Mouse (Mus musculus) lung, postnatal 25 days (tissue): ENCODE measurements around the gene H1f0.

Experiments
- DNase-seq: peaks from one replicate; pipeline ENCODE4 v3.0.0; 2022; ENCODE audit warnings: low spot score

Gene H1f0

DNA sequence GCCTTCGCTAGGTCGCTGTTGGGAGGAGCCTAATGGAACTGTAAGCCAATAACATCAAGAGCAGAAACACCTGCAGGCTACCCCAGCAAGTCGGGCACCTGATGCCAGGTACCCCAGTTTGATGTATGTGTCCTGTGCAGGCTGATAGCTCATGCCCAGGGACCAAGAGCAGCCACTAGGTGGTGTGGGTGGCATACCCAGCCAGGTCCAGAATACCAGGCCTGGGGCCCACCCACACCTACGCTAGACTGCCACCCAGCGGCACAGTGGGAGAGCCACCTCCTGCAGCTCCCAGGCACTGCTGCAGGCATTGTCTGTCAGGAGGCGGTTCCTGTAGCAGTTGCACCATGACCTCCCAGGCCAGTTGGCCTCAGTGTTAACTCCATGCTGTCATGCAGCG, 10.6 kb downstream of the H1f0 start:
- peak; percentile 91 for DNase-seq

DNA sequence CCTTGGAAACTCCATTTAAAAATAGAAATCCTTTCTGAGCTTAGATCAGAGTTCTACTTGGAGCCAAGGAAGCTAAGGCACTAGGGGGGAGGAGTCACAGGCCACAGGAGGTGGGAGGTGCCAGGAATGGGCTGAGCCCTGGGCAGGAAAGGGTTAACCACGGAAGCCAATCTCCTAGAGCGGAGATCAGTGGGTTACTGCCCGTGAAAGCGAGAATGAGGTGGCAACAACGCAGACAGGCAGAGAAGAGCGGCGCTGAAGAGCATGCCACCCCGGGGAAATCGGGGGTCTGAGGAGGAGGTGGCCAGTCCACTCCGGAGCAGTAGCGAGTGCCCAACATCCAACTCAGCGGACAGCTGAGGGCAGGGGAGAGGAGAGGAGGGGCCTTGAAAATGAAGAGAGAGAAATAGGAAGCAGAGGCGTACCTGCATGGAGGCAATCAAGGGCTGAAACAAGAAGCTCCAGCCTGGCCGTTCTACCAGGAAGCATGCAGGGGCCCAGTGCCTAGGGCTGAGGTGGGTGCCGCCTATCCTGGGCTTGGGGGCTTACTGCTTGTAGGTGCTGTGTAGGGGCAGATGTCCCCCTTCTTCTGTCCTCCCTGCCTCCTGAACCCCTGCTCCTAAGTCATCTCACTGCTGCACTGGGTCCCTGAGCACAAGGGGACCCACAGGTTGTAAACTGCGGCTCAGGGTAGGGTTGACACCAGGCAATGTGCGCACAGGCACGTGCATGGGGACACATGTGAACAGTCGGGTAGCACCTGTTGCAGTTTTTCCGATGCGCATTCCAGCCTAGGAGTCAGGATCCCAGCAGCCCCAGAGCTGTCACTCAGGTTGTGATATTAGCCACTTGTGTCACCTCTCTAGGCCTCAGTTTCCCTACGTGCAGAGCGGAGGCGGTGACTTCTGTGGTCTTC, 12.5 kb downstream of the H1f0 start:
- DNase-seq: no peak

DNA sequence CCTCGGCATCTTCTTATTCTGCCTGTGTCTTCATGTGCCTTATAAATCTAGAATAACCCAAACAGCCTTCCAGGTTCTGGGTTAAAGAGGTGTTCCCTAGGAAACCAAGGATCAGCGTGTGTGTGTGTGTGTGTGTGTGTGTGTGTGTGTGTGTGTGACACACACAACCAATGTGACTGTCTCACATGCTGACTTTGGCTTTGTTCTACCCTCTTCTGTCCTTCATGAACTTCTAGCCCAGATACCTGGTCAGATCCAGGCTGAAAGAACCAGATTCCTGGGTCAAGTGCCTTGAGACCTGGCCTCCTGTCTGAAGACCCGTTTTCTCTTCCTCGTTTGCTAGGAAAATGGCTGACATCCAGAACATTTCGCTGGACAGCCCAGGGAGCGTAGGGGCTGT, 13.3 kb downstream of the H1f0 start, which contains the start of gene Galr3:
Galr3 (plus strand) TSS at position 301 of the 400 bp plus-strand sequence.
- DNase-seq: no peak

DNA sequence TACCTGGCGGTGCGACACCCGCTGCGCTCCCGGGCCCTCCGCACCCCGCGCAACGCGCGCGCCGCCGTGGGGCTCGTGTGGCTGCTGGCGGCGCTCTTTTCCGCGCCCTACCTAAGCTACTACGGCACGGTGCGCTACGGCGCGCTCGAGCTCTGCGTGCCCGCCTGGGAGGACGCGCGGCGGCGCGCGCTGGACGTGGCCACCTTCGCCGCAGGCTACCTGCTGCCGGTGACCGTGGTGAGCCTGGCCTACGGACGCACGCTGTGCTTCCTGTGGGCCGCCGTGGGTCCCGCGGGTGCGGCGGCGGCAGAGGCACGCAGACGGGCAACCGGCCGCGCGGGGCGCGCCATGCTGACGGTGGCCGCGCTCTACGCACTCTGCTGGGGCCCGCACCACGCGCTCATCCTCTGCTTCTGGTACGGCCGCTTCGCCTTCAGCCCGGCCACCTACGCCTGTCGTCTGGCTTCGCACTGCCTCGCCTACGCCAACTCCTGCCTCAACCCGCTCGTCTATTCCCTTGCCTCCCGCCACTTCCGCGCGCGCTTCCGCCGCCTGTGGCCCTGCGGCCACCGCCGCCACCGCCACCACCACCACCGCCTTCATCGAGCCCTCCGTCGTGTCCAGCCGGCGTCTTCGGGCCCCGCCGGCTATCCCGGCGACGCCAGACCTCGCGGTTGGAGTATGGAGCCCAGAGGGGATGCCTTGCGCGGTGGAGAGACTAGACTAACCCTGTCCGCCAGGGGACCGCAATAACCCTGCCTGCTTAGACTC, 14.7 kb downstream of the H1f0 start:
- no peak for DNase-seq

DNA sequence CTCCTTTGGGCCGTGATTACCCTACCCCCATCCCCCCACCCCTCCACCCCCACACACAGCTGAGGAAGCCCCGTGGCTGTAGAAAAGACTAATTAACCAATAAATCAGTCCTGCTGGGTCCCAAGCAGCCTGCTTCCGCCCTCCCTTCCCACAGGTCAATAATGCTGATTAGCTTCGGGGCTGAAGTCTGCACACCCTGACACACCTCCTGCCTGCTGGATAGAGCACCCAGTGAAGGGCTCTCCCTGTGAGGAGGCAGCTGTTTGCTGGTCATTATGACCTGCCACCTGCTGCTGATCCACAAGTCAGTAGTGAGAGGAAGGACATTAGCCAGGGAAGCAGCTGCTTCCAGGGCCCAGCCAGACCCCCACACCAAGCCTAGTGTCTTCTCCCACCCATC, 16.6 kb downstream of the H1f0 start:
- DNase-seq: no peak

DNA sequence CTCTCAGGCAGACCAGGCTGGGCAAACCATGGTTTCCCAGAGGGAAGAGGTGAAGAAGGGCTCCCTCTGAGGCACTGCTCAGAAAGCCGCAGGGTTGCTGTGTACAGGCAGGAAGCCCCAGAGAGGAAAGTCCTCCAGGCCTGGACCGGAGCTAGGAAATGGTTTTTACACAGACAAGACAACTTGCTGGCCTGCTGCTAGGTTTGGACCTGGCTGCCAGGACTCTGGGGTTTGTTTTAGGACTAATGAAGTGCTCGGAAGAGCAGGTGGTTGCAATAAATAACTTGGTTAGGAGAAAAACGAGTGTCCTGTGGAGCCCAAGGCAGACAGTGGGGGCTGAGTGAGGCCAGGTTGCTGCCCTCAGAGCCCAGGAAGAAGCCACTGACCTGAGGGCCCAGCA, 19.9 kb downstream of the H1f0 start:
- DNase-seq: no peak

DNA sequence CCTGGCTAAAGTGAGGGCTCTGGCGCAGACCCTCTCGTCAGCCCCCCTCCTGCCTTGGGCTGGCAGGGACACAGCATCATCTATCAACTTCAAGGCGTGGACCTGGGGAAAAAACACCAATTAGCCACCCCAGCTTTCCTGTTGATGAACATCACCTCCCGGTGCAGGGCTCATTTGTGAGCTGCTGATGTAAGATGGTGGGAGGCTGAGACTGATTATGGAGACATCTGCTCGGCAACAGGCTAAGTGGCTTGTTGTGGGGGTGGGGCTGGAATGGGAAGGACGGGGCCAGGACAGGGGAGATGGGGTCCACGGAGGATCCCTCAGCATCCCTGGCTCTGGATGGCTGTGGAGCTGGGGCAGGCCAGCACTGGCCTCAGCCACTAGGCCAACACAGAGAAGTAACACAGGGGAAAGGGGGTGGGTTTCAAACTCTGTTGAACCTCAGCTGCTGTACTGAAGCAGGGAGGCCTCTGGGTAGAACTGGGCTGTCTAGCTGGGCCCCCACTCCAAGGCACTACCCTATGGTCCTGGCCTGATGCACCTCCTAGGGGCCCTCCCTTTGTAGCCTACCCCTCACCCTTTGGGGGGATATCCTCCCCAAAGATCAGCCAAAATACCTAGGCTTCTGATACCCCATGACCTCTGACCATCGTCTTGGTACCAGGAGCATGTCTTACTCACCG, 22.1 kb downstream of the H1f0 start:
- no peak for DNase-seq

DNA sequence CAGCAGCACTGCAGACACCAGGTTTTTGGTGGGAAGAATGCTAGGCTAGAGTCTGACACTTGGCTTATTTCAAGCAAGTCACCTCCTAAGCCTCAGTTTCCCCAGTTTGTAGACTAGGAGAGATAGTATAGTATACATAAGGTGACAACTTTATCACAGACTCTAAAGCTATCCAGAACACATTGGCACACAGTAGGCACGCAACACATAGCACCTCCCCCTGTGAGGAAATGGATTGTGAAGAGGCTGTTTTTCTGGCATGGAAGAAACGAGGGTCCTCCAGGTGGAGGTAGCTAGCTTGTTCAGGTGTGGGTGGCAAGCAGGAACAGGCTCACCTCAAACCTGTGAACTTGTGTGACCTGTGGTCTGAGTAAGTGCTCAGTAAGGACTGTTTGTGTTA, 22.7 kb downstream of the H1f0 start:
- no peak for DNase-seq

DNA sequence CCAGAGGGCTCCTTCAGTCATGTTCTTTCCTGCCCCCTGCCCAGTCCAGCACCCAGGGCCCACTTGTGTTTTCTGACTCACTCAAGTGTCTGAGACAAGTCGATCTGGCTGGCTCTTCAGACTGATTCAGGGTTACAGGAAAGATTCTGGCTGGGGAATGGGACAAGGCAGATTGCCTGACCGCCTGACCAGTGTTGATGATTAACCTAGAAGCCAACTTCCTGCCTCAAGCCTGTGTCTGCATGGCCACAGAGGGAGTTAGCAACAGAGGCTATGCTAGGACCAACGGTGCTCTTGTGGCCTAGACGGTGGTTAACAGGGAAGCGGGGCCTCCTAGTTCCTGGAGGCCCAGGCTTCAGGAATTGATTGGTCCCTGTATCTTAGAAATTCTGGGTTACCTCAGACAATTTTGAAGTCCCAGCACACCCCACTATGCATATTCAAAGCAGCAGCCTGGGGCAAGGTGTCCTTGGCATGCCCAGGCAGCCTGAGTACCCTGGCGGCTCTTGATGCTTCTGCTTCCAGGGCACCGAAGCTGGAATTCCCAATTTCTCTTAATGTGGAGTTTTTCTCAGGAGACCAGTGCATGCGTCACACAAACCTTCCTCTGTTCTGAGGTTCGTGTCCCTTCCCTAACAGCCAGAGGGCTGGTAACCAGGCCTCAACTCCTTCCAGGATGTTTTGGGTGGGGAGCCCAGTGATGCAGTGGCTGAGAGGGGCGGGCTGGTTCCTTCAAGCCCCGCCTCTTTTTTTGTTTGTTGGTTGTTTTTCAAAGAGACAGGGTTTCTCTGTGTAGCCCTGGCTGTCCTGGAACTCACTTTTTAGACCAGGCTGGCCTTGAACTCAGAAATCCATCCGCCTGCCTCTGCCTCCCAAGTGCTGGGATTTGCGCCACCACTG, 23.5 kb downstream of the H1f0 start:
- peak; percentile 55 for DNase-seq

DNA sequence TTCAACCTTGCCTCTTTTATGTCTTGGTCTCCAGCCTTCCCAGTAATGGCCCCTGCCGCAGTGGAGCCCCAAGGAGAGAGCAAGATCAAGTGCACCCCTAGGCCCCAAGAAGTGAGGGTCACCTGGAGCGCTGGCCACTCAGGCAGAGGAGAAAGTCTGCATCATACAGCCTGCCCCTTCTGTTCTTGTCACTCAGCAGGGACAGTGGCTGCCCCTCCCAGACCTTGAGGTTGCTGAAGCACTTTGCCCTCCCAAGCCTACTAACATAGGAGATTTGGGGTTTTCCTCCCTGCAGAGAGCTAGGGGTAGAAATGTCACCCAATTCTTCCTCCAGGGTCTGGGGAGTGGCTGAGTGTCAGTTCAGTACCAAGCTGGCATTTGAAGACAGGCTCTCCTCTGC, 24.1 kb downstream of the H1f0 start:
- no peak for DNase-seq

DNA sequence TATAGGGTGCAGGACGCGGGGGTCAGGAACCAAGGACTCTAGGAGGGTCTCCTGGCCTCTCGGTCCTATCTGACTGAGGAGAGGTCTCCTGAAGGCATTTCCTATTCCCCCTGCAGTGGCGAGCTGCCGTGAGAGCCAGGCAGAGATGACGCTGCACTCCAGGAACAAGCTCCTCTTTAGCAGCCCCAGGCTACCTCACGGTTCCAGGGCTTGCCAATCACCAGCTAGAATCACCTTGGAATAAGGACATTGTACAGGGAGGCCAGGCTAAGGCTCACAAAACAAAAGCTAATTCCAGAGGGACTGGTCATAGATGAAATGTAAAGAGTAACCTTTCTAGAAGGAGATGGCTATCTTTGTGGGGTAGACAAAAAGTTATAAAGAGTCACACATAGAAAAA, 28.4 kb downstream of the H1f0 start:
- DNase-seq: no peak

DNA sequence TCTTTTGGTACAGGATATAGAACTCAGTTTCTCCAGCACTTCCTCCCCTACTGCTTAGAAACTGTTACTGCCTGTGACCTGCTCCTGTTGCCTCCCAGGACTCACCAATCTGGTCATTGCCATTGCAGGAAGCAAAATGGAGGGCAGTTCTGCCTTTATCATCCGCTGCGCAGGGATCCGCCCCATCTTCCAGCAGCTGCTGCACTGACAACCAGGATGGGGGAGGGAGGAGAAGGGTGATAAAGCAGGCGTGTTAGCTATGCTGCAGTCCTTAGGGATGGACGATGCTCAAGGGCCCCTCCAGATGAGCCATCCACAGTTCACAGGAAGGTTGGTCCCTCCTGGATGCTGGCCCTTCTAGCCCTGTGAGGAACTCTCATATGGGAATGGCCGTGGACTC, 29.6 kb downstream of the H1f0 start:
- DNase-seq: no peak

DNA sequence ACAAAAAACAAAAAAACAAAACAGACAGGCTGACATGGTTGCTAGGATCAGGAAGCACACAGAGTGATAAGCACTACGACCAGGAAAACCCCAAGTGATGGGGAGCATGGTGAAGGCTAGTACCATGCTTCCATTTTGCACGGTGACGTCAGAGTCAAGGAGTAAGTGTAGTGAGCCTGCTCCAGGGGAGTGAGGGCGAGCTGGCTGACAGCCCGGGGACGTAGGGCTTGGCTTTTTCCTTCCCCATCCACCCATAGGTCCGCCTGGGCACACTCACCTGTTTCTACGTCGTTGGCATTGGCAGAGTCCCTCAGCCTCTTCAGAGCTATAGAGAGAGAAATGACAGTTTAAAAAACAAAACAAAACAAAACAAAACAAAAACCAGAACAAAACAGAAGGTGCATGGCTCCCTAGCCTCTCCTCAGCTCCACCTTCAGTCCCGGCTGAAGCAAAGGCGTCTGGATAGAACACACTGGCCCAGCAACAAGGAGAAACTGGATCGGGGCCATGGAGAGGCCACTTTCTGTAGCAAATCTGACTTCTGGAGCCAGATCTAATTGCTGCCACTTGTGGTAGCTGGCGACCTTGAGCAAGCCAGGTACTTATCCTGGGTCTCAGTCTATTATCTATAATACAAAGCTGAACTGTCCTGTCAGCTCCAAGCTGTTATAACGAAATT, 32.8 kb downstream of the H1f0 start:
- peak; percentile 24 for DNase-seq

DNA sequence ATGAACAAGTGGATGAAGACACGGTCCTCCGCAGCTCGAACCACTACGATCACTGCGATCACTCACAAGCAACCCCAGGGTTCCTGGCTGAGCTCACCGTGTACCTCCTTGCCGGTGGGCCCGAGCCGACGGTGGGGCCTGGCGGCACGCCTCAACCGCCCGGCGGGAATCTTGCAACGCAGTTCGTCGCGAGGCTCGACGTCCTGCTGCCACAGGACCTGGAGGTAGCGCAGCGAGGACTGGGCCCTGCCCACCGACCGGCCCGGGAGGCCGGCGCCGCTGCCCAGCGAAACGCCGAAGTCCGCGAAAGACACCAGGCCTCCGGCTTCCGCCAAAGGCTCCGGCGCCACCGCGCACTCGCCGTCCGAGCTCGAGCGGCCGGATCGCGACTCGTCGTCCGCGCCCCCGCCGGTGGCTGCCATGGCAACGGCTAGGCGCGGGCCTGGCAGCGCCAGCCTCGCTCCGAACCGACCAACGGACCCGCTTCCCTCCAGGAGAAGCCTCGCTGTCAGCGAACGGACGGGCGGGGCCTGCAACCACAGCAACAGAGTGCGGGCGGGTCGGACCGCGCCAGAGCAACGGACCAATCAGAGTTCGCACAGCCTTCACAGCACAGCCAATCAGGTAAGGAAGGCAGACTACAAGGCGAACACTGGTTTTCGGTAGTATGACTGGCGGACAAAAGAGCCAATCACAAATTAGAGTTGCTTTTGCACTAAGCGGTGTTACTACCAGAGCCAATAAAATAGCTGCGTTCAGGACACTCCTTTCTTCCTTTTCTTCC, 34.3 kb downstream of the H1f0 start, which contains the start of gene Ankrd54:
Ankrd54 (minus strand) TSS at position 518 of the 784 bp plus-strand sequence.
- peak; percentile 100 for DNase-seq

DNA sequence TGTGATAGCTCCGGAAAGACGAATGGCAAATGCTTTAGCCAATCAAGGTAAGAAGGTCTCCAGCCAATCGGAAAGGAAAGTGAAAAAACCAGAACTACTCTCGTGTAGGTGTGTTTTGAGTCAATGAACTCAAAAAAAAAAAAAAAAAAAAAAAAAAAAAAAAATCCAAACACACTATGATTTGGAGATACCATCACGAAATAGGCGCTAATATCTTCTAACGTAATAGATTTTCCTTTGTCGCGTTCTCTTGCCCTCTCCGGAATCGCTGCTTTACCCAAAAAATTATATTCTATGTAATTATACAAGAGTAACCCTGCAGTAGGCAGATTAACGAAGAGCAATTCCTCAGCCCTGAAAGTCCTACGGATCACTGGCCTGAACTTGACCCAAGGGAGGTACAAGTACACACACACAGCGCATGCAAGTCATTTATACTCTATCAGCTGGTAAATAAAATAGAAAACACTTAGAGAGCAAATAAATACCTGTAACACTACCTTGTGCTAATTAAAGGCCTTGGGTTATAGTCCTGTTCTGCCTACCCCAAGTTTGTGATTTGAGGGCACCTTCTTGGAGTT, 35.0 kb downstream of the H1f0 start:
- no peak for DNase-seq

DNA sequence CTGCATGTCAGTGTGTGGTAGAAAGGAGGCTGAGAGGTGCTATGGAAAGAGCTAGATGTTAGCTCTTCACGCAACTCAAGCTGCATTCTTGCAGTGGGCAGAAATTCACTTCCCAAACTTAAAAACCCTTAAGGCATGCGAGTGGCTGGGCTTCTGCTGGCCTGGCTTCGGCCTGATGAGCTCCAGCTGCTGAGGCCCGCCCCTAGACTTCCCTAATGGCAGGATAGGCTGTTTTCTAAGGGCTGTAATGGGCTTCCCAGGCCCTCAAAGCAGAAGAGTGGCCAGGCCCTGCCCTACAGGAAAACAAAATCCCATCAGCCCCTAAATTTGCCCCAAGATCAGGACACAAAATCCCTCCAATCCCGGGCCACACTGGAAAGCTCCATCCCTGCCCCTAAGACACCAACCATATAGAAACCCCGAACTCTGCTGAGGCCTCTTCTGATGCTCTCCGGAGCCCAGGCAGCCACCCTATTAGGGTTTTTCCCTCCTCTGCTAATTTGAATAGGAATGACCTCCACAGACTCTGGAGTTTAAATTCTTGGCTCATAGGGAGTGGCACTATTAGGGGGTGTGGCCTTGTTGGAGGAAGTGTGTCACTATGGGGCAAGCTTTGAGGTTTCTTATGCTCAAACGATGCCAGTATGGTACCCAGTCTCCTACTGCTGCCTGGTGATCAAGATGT, 37.0 kb downstream of the H1f0 start:
- no peak for DNase-seq

DNA sequence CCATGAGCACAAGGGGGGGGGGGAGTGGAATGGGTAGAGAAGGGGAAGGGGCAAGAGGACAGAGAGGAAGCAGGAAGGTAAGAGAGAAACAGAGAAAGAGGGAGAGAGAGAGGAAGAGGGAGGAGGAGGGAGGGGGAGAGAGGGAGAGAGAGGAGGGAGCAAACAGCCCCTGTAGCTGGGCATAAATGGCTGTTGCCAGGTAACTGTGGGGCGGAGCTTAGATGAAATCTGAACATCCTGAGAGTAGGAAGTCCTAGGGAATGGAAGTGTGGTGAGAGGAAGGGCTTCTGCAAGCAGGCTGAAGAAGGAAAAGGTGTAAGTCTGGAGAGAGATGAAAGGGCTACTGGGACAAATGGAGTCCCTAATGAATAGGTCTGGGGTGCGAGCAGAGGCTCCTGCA, 38.0 kb downstream of the H1f0 start:
- DNase-seq: no peak

DNA sequence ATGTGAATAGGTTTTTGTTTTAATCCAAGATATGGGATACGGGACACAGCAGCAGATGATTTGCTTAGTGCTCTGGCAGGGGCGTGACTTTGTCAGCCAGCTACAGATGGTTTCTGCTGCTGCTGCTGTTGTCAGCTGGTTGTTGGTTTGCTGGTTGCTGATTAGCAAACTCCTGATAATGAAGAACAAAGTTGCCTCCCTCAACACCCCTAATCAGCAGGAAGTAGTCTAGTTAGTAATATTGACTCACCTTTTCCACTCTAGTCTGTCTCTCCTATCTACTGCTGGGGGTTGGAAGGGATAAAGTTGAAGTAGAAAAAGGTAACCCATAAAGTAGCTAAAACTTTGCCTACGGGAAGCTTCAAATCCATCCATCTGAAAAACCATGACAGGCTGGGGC, 39.4 kb downstream of the H1f0 start:
- no peak for DNase-seq

DNA sequence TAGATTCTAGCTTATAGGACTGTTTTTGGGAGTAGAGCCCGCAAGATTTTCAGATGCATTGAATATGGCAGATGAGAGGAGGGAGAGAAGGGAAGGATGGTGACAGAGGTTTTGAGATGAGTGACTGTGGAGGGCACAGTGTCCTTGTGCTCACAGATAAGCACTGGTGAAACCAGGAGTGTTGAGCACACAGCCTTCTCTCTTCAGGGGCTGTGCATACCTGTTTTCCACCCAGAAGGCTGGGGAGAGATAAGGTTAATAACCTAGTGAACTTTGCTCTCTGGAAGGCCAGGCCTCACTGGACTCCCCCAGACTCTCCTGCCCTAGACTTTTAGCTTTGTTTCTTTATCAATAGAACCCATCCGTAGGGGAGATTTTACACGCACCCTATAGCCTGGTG, 40.2 kb downstream of the H1f0 start:
- DNase-seq: no peak
